Mouse (Mus musculus): ENCODE data around the gene Pex10. TPM values are rescaled to one million over a fixed set of nuclear protein-coding genes. Genes with fewer than 3 reads are reported as not detected.

The Pex10 gene
- total and polyA plus RNA-seq, 3 experiments: 9.2 to 21.9 (median 15.6) TPM

- no peak for DNase-seq (ENCODE audit: extremely low read depth)
- H3K9ac ChIP-seq (ENCODE audit: insufficient read depth, low read depth): no peak overlapping the region
- in situ Hi-C loops (cut with MboI; ENCODE audit: low pct_ligation_motif_present, low pct_unique_long_range_greater_than_20kb, low sequenced_read_pairs): no loop called here
Observed at GRCm38 (mm10) chr4:155063895-155064294, 2.9 kb upstream of the Pex10 start.

DNA sequence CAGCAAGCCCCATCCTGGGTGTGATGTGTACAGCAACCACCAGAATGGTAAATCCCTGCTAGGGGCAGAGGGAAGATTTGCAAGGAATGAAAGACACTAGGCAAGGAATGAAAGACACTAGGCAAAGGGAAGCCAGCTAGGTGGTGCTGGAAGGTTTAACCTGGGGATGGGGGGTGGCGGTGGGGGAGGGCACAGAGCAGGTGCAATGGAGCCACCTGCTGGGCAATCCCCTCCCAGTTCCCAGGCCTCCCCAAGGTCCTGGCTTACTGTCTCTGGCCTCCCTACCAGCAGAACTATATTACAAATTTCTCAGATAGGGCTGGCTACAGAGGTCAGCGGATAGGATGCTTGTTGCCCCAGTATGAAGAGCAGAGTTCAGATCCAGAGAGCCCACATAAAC, 2.3 kb upstream of the Pex10 start:
- dilution Hi-C loops (cut with MboI; ENCODE audit: extremely low pct_ligation_motif_present, extremely low pct_unique_long_range_greater_than_20kb, low sequenced_read_pairs): no loop called here
- in situ Hi-C loops (cut with MboI; ENCODE audit: low pct_ligation_motif_present, low pct_unique_long_range_greater_than_20kb, low sequenced_read_pairs): no loop called here
- H3K9me3 ChIP-seq (replicated peaks; ENCODE audit: low read length): no peaks in the 10 kb centered on the region
- no peak overlapping the region for H3K4me3 ChIP-seq (replicated peaks in 1 of 3; ENCODE audit: low read depth in 2 of 3, low read length in 2 of 3, poor library complexity in 1 of 3)
- 0 out of 2 replicates have a peak, but pooled peaks cover 3% of the 10 kb centered on the region for H3K79me2 ChIP-seq (replicated peaks; ENCODE audit: control insufficient read depth, extremely low read depth, insufficient read depth, poor library complexity, severe bottlenecking)
- peaks cover 48% of the 10 kb centered on the region for H3K27me3 ChIP-seq (replicated peaks)
- no peak overlapping the region for H3K9ac ChIP-seq (ENCODE audit: insufficient read depth, low read depth)
- peaks cover 3 to 21% of the 10 kb centered on the region in 2 experiments; a peak in 3 of 4 replicates for H3K4me1 ChIP-seq (ENCODE audit: control insufficient read depth in 1 of 2, insufficient read depth in 2 of 2)
- no peak overlapping the region for H3K27ac ChIP-seq (ENCODE audit: insufficient read depth, low read depth)
- peaks cover 13 to 15% of the 10 kb centered on the region in 2 experiments for H3K36me3 ChIP-seq (replicated peaks in 1 of 2; ENCODE audit: control insufficient read depth in 1 of 2, insufficient read depth in 1 of 2, low read length in 1 of 2)
- TF ChIP-seq CTCF (conservative IDR thresholded peaks at IDR 0.05 in 1 of 2, IDR thresholded peaks at IDR 0.05 in 1 of 2; ENCODE audit: low read depth in 2 of 2, low read length in 2 of 2) (peak in 1 of 2 experiments; percentile 62; a peak in 2 of 4 replicates), CHD2 (IDR thresholded peaks at IDR 0.05; ENCODE audit: low read length) (peak; percentile 53; the same call in 1 of the 2 replicates), SMC3 (IDR thresholded peaks at IDR 0.05; ENCODE audit: low read depth, low read length) (peak; percentile 61), NRF1 (IDR thresholded peaks at IDR 0.05; ENCODE audit: low read depth, low read length) (no peak), RAD21 (IDR thresholded peaks at IDR 0.05; ENCODE audit: low read depth, low read length) (peak; percentile 33)
- DNase-seq (ENCODE audit: extremely low read depth): no peak
- no peak overlapping the region for H3K4me2 ChIP-seq (ENCODE audit: insufficient read depth, low read depth, poor library complexity, severe bottlenecking)

More at GRCm38 (mm10) chr4:155063895-155064294, 2.9 kb upstream of the Pex10 start:
- dilution Hi-C loops (cut with MboI; ENCODE audit: extremely low pct_ligation_motif_present, extremely low pct_unique_long_range_greater_than_20kb, low sequenced_read_pairs): no loop called here
- Histone ChIP-seq H3K4me1 (ENCODE audit: control insufficient read depth in 1 of 2, insufficient read depth in 2 of 2) (peaks cover 4 to 21% of the 10 kb centered on the region in 2 experiments; a peak in 3 of 4 replicates), H3K4me2 (ENCODE audit: insufficient read depth, low read depth, poor library complexity, severe bottlenecking) (no peak overlapping the region), H3K9me3 (replicated peaks; ENCODE audit: low read length) (no peaks in the 10 kb centered on the region), H3K36me3 (replicated peaks in 1 of 2; ENCODE audit: control insufficient read depth in 1 of 2, insufficient read depth in 1 of 2, low read length in 1 of 2) (peaks cover 7 to 10% of the 10 kb centered on the region in 2 experiments), H3K79me2 (replicated peaks; ENCODE audit: control insufficient read depth, extremely low read depth, insufficient read depth, poor library complexity, severe bottlenecking) (0 out of 2 replicates have a peak, but pooled peaks cover 3% of the 10 kb centered on the region), H3K27me3 (replicated peaks) (peaks cover 54% of the 10 kb centered on the region), H3K4me3 (replicated peaks in 1 of 3; ENCODE audit: low read depth in 2 of 3, low read length in 2 of 3, poor library complexity in 1 of 3) (no peak overlapping the region), H3K27ac (ENCODE audit: insufficient read depth, low read depth) (no peak overlapping the region)
- TF ChIP-seq MYC (IDR thresholded peaks at IDR 0.05; ENCODE audit: low read depth, low read length): no peak
- TF ChIP-seq MAZ (IDR thresholded peaks at IDR 0.05; ENCODE audit: low read depth, low read length): no peak

DNA sequence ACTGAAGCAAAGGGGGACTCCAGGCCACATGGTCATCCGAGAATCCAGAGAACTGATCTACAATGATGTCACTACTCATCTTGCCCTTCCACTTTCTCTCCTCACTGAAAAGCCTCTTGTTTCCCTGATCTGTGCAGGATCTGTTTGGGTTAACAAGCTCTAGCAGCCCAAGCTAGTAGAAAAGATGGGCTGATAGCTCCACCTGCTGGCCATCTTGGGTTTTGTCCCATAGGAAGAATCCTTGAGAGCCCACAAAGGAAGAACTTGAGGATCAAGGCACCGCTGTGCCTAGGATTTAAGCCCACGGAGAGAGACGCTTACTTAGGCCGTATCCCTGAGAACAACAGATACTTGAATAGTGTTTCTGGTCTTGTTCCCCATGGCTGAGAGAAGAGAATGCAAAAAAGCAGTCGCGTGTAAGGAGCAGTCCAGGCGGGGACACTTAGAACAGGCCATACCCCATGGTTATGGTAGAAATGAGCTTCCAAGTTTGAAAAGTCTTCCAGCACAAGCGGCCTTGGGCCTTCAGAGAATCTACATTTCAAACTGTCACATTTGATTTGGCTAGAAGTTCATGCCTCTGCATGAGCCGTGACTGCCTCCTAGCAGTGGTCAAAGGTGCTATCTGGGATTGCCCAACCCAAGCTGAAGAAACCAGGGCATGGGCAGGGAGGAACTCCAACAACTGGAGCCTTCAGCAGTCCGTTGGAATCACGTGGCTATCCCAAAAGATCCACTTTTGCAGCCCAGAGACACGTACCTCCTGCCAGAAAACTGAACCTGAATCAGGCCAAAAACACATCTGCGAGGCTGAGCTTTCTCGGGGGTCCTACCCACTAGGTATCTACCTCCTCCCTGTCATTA, 614 bp upstream of the Pex10 start:
- peak overlapping the region; percentile 10; the same call in 1 of the 2 replicates for H3K9ac ChIP-seq (ENCODE audit: insufficient read depth, low read depth)
- no peak overlapping the region for H3K27ac ChIP-seq (ENCODE audit: insufficient read depth, low read depth)
- dilution Hi-C loops (cut with MboI; ENCODE audit: extremely low pct_ligation_motif_present, extremely low pct_unique_long_range_greater_than_20kb, low sequenced_read_pairs): no loop called here
- TF ChIP-seq IRF4 (IDR thresholded peaks at IDR 0.05; ENCODE audit: low read depth, low read length) (no peak), MAZ (IDR thresholded peaks at IDR 0.05; ENCODE audit: low read depth, low read length) (no peak; the same call in 1 of the 2 replicates), CHD1 (IDR thresholded peaks at IDR 0.05; ENCODE audit: low read depth, low read length) (no peak), USF1 (IDR thresholded peaks at IDR 0.05; ENCODE audit: low read depth, low read length) (no peak), MAFK (IDR thresholded peaks at IDR 0.05; ENCODE audit: insufficient replicate concordance, low read length) (no peak), HCFC1 (IDR thresholded peaks at IDR 0.05; ENCODE audit: low read depth, low read length) (no peak; the same call in 1 of the 2 replicates), ETS1 (conservative IDR thresholded peaks at IDR 0.05; ENCODE audit: low read depth, low read length) (no peak; the same call in 1 of the 2 replicates), NELFE (IDR thresholded peaks at IDR 0.05; ENCODE audit: low read depth, low read length) (0 out of 2 replicates have a peak, but pooled peaks have one; percentile 36), KAT2A (IDR thresholded peaks at IDR 0.05; ENCODE audit: insufficient replicate concordance, low read length) (no peak), MEF2A (IDR thresholded peaks at IDR 0.05; ENCODE audit: borderline replicate concordance, low read depth, low read length) (no peak; the same call in 1 of the 2 replicates), PAX5 (IDR thresholded peaks at IDR 0.05; ENCODE audit: low read length) (no peak), MXI1 (IDR thresholded peaks at IDR 0.05; ENCODE audit: low read depth, low read length) (peak; percentile 59; the same call in 1 of the 2 replicates), UBTF (IDR thresholded peaks at IDR 0.05; ENCODE audit: low read depth, low read length) (no peak), GABPA (IDR thresholded peaks at IDR 0.05; ENCODE audit: insufficient replicate concordance, low read depth, low read length) (no peak), TBP (conservative IDR thresholded peaks at IDR 0.05; ENCODE audit: low read depth, low read length) (no peak), ZKSCAN1 (IDR thresholded peaks at IDR 0.05; ENCODE audit: borderline replicate concordance, low read depth, low read length) (no peak)

More for the DNA sequence above, 614 bp upstream of the Pex10 start:
- in situ Hi-C loops (cut with MboI; ENCODE audit: low pct_ligation_motif_present, low pct_unique_long_range_greater_than_20kb, low sequenced_read_pairs): loop anchor here (5.0 kb wide), 2 partner anchors 119 to 189 kb away; no protein-coding TSS in a partner anchor
- Histone ChIP-seq H3K4me1 (ENCODE audit: control insufficient read depth in 1 of 2, insufficient read depth in 2 of 2) (peaks cover 0 to 21% of the 10 kb centered on the region in 2 experiments; a peak in 2 of 4 replicates), H3K4me2 (ENCODE audit: insufficient read depth, low read depth, poor library complexity, severe bottlenecking) (peak overlapping the region; percentile 72), H3K79me2 (replicated peaks; ENCODE audit: control insufficient read depth, extremely low read depth, insufficient read depth, poor library complexity, severe bottlenecking) (0 out of 2 replicates have a peak, but pooled peaks cover 3% of the 10 kb centered on the region), H3K4me3 (replicated peaks in 1 of 3; ENCODE audit: low read depth in 2 of 3, low read length in 2 of 3, poor library complexity in 1 of 3) (peak overlapping the region; percentile 21 to 77 (median 27)), H3K36me3 (replicated peaks in 1 of 2; ENCODE audit: control insufficient read depth in 1 of 2, insufficient read depth in 1 of 2, low read length in 1 of 2) (peaks cover 30 to 33% of the 10 kb centered on the region in 2 experiments), H3K9me3 (replicated peaks; ENCODE audit: low read length) (no peaks in the 10 kb centered on the region), H3K27me3 (replicated peaks) (peaks cover 31% of the 10 kb centered on the region)
- DNase-seq (ENCODE audit: extremely low read depth): peak; percentile 88
